Mouse (Mus musculus) thymus, postnatal 10 days (tissue): Measurements from ENCODE around the gene Rbck1.

Experiments
- DNase-seq, 2 experiments: peaks; one replicate each; pipeline ENCODE4 v3.0.0; 2021; ENCODE audit warnings: low spot score in 2 of 2

Gene Rbck1

DNA sequence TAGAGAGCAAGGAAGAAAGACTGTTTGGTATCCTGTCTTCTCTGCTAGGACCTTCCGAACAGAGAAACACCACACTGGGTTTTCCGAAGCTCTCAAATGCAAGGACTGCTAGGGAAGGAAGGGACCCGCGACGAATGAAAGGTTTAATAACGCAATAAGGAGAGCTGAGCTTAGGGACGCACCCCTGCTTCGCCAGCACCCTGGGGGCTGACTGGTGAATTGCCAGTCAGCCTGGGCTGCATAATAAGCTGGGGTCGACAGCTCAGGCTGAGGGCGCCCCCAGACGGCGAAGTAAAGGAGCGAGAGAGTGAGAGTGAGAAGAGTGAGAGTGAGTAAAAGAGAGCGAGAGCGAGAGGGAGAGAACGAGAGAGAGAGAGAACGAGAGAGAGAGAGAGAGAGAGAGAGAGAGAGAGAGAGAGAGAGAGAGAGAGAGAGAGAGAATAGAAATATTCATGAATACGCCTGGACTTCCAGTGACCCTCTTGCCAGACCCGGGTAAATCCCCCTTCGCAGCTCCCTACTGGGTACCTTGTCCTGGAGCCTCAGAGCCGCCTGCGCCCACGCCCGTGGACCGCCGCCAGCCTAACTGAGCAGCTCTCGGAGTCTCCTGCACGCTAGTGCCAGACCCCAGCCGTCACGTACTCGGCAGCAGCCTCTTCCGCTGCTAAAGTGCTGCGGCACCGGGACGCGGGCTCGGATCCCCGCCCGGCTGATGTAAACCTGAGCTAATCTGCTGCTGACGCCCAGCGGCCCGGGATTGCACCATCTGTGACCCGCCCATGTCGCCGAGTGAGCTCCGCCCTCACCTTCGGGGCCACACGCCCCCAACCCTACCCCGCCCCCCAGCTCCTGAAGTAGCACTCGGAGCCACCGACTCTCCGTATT, 11.1 kb upstream of the Rbck1 start, which contains the start of gene Trib3:
TSS of gene Trib3 (minus strand) at position 704 of the 885 bp plus-strand sequence.
- DNase-seq = peak; percentile 77 to 90

DNA sequence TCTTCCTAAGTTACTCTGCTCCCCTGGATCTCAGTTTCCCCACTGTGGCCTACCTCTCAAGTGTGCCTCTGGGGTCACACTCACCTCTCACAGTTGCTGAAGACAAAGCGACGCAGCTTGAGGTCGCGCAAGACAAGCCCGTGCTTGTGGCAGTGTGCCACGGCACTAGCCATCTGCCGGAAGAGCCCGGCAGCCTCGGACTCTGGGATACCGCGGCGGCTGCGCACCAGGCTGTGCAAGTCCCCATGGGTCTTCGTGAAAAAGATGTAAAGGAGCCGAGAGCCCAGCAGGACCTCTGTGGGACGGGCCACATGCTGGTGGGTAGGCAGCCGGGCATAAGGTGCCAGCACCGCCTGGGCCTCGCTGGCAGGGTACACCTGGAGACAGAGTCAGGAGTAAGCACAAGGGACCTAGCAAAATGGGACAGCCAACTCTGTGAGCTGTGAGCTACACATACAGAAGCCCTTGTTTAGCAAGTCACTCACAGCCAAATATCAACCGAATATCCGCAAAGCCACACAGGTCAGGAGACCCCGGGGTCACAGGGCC, 7.3 kb upstream of the Rbck1 start:
- DNase-seq = no peak

DNA sequence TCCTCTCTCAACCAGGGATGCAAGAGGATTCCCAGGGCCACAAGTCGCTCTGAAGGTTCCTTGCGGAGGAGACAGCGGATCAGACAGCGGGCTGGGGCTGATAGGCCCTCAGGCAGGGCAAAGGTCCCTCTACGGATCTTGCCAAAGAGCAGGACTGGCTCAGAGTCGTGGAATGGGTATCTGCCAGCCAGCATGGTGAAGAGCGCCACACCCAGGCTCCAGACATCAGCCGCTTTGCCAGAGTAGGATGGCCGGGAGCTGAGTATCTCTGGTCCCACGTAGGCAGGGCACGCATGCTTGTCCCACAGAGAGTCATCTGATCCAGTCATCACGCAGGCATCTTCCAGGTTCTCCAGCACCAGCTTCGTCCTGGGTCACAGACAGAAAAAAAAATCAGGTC, 5.9 kb upstream of the Rbck1 start:
- DNase-seq = no peak

- DNase-seq = no peak
These were observed 5.2 kb upstream of the Rbck1 start for GRCm38 (mm10) chr2:152337591-152338212.

DNA sequence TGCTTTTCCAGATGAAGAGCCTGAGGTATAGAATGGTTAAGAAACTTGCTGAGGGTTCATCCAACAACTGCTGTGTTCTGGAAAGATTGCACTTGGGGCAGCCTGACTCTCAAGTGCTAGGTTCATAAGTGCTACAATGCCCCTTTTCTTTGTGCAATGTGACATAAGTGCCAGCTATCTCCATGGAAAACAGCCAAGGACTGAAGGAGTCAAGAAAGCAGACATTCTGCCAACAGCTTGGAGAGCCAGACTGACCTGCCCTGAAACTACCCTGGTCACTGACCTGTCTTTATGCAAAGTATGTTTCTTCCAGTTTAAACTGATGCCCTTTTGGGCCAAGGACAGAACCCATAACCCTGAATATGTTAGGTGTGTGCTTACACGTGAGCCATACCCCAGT, 4.4 kb upstream of the Rbck1 start:
- DNase-seq = no peak

- no peak for DNase-seq
These were observed 2.9 kb upstream of the Rbck1 start for GRCm38 (mm10) chr2:152335289-152335820.

- no peak for DNase-seq
These were observed 1.0 kb upstream of the Rbck1 start for GRCm38 (mm10) chr2:152333345-152334006.

DNA sequence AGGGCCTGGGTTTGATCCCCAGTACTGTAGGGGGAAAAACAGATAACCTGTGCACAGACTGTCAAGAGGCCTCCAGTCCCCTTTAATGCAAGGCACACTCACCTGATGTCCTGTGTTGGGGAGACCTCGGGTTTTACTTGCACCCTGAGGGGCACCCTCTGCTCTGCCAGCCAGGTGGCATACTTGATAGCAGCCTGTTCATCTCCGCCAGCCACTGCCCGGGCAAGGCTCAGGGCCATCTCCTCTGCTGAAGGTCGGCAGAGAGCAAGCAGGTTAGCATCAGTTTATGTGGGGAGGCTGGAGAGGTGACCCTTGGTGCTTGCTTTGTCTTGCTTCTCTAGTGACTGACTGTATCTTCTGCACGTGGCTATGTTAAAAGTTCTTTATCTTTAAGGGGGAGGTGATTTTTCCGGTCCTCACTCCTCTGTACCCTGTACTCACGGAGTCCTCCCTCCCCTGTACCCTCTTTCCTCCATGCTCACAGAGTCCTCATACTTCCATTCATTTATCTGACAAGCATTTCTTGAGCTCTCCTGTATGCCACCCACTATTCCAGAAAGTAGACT, 1.5 kb downstream of the Rbck1 start:
- no peak for DNase-seq

GRCm38 (mm10) chr2:152327980-152328379, 4.5 kb downstream of the Rbck1 start:
- DNase-seq = no peak

- no peak for DNase-seq
These were observed 5.8 kb downstream of the Rbck1 start for GRCm38 (mm10) chr2:152326654-152327053.

DNA sequence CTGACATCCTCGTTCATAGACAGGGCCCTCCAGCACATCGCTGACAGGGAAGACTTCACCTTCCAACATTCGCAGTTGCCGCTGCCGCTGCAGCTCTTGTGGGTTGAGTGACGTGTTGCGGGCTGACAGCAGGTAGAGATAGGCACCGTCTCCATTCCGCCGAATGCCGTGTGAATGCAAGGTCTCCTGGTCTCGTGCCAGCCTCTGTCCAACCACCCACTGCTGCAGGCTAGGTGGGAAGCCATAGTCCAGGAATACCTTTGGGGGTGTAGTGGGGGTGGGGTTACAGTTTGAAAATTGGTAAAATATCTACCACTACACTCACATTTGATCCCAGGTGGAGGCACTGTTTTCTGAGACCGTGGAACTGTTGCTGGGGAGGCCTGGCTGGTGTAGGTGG, 6.3 kb downstream of the Rbck1 start:
- DNase-seq = no peak

DNA sequence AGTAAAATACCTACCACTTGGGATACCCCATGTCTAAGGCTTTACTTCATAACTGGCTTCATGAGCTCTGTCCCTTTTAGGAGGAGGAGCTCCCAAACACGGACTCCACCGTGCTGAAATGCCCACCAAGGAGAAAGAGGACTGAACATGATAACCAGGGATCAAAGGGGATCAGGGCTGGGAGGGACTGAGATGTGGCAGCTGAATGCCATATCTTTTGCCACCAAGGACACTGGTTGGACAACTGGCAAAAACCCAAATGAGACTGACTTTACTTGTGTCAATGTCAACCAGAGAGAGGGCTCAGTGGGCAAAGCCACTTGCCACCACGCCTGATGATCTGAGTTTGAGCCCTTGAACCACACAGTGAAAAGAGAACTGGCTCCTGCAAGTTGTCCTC, 7.6 kb downstream of the Rbck1 start:
- DNase-seq = no peak

GRCm38 (mm10) chr2:152323971-152324370, 8.5 kb downstream of the Rbck1 start:
- DNase-seq = no peak

GRCm38 (mm10) chr2:152322198-152322597, 10.3 kb downstream of the Rbck1 start:
- no peak for DNase-seq

DNA sequence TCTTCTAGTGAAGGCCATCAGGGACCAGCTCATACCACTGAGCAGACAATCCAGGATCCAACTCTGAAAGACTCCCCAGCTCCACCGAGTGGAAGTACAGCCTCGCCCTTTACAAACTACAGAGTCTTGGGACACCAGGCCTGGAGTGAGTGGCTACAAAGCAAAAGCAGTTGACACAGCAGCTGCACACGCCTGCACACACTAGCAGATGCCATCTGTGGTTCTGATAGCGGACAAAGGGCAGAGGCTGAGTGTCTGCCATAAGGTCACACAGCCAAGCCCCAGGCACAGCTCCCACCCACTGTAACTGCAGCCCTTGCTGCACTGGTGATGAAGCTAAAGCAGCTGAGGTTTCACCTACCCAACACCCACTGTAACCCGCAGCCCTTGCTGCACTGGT, 10.9 kb downstream of the Rbck1 start:
- no peak for DNase-seq

DNA sequence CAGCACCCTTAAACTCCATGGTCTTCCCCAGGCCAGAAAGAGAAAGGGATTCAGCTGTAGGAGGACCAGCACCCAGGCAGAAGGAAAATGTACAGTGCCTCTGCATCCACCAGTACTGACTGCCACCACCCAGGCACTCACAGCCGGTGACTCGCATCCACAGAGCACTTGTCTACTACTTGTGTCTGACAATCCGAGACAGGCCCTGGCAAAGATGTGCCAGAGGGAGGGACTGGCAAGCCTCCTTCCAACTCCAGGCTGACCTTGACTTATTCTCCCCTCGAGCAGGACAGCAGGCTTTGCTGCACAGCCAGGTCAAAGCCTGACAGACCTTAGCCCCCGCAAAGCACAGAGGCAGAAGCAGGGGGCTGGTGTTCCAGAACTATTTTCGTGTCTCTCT, 15.4 kb downstream of the Rbck1 start:
- no peak for DNase-seq

DNA sequence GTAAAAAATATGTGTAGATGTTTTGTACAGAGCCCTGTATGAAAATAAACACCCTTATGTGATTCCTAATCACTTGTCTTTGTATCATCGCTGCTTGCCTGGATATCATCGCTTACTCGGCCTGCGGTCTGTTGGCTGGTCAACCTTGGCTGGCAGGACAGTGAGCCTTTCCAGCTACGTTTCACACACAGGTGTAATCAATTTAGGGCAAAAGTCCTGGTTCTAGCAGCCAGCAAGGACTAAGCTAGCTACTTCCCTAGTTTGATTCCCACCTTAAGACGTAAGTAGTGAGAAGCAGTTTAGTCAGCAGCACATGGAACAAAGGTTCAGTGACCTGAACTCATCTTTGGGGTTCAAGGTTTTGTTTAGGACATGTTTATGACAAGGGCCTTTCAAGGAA, 18.5 kb downstream of the Rbck1 start:
- DNase-seq = no peak

GRCm38 (mm10) chr2:152312996-152313395, 19.5 kb downstream of the Rbck1 start:
- DNase-seq = no peak

DNA sequence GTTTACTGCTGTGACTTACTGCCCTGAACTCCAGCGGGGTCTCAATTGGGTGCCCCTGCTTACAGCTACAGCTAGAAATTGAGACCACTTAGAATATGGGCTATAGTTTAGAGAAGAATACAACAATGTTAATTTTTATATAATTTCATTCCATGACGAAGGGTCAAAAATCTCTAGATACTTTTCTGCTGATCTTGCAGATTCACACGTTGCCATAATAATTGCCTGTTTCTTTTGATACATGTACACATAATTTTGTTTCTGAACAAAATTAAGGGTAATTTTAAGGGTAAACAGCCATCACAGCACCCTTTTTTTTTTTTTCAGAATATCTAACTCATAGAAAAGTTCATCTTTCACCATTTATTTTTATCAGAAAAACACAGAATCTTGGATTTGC, 25.3 kb downstream of the Rbck1 start:
- no peak for DNase-seq

DNA sequence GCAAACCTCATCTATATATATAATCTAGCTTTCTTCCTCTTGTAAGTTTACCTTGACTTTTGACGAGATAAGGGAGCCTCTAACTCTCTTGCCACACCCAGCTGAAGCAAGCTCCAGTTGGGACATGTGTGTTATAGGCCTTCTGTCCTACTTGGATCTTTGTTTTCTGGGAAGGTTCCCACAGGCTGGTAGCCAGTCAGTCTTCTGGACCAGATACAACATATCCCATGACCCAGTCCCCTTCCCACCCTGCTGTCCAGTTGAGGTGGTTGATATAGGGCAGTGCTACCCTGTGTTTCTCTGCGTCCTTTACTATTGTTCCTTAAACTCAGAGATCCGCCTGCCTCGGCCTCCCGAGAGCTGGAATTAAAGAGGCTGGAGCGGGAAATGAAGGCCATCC, 27.0 kb downstream of the Rbck1 start:
- no peak for DNase-seq

- no peak for DNase-seq
These were observed 28.7 kb downstream of the Rbck1 start for GRCm38 (mm10) chr2:152303781-152304180.

DNA sequence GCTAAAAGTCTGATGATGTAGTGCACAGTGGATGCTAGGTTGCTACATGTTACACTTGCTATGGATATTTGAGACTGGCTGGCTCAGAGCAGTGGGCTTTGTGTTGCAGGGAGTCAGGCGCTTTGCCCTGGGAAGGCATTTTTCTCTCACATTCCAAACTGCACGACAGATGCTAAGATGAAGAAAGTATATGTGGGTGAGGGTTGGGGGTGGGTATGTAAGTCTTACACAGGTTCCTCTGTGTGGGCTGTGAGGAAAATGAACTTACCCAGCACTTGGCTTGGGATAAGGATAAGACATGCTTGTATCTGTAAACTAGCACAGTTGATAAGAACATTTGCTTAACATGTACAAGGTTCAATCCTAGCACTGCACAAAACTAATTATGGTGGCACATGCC, 29.6 kb downstream of the Rbck1 start:
- DNase-seq = no peak
